Mouse (Mus musculus) CH12.LX (cell line): ENCODE results near the gene Zc3h4.

Experiments used
- BHLHE40 ChIP-seq: IDR thresholded peaks from 2 replicates; pipeline ENCODE4 v1.6.1; 2011; ENCODE audit warnings: mild to moderate bottlenecking, low read depth, low read length, improper control_type of control experiment
- CTCF ChIP-seq, 2 experiments: IDR thresholded peaks in 1 of 2; conservative IDR thresholded peaks in 1 of 2; 2 replicates each; pipeline ENCODE4 v1.5.1; 2011 to 2012; ENCODE audit warnings: low read depth in 2 of 2, low read length in 2 of 2, improper control_type of control experiment in 1 of 2, inconsistent platforms in 1 of 2, mild to moderate bottlenecking in 1 of 2, moderate library complexity in 1 of 2
- E2F4 ChIP-seq: IDR thresholded peaks from 2 replicates; pipeline ENCODE4 v1.6.1; 2011; ENCODE audit warnings: low read depth, low read length, improper control_type of control experiment; ENCODE audit not compliant: insufficient replicate concordance
- EP300 ChIP-seq: IDR thresholded peaks from 2 replicates; pipeline ENCODE4 v1.6.1; 2011; ENCODE audit warnings: low read length, improper control_type of control experiment
- GABPA ChIP-seq: IDR thresholded peaks from 2 replicates; pipeline ENCODE4 v1.6.1; 2012; ENCODE audit warnings: low read depth, low read length, improper control_type of control experiment, inconsistent platforms; ENCODE audit not compliant: insufficient replicate concordance
- HCFC1 ChIP-seq: IDR thresholded peaks from 2 replicates; pipeline ENCODE4 v1.6.1; 2012; ENCODE audit warnings: low read depth, mild to moderate bottlenecking, inconsistent platforms, low read length, improper control_type of control experiment
- IRF4 ChIP-seq: IDR thresholded peaks from 2 replicates; pipeline ENCODE4 v1.6.1; 2014; ENCODE audit warnings: low read depth, mild to moderate bottlenecking, inconsistent platforms, low read length, improper control_type of control experiment
- MAFK ChIP-seq: IDR thresholded peaks from 2 replicates; pipeline ENCODE4 v1.6.1; 2011; ENCODE audit warnings: low read length, improper control_type of control experiment; ENCODE audit not compliant: insufficient replicate concordance
- POLR2A ChIP-seq: IDR thresholded peaks from 2 replicates; pipeline ENCODE4 v1.6.1; 2011; ENCODE audit warnings: low read depth, mild to moderate bottlenecking, improper control_type of control experiment, low read length

DNA sequence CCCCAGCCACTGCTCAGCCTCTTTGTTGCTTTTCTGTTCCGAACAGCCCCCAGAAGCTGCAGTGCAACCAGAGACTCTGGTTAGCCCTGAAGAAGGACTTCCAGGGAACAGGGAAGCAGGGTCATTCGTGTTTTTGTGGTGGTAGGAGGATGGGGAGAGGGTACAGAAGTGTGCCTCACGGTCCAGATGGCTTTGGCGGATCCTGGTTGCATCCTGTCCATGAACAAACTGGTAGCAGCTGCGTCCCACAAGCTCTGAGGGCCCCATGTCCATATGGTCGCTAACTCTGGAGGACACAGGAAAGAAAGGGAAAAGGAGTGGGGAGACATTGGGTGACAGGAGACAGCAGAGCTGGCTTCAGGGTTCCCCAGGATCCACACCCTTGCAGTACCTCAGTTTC, 60.4 kb downstream of the Zc3h4 start:
- TF ChIP-seq MAFK (no peak), CTCF (conservative IDR thresholded peaks at IDR 0.05 in 1 of 2, IDR thresholded peaks at IDR 0.05 in 1 of 2; ENCODE audit: low read depth in 2 of 2, low read length in 2 of 2) (no peak), BHLHE40 (no peak), POLR2A (no peak), E2F4 (no peak), EP300 (no peak), GABPA (no peak), IRF4 (no peak), HCFC1 (no peak)
